Mouse (Mus musculus): ENCODE data around the gene Synpo2. TPM values are rescaled to one million over a fixed set of nuclear protein-coding genes. Genes with fewer than 3 reads are reported as not detected.

Synpo2 gene
- polyA plus RNA-seq, 1 experiment from 2014 or later = 2.2 TPM

- ATAC-seq (no peak), DNase-seq (ENCODE audit: low spot score) (no peak)
- TF ChIP-seq CTCF (IDR thresholded peaks at IDR 0.05) (no peak), EP300 (IDR thresholded peaks at IDR 0.05) (no peak)
- WGBS = 88% methylated on average over 4 of the region's 4 CpGs
- no peaks in the 10 kb centered on the region for H3K9me3 ChIP-seq (ENCODE audit: low read length)
- H3K27me3 ChIP-seq (replicated peaks; ENCODE audit: insufficient read depth, low read length) = no peaks in the 10 kb centered on the region
- no peak overlapping the region for H3K27ac ChIP-seq (ENCODE audit: low read length)
- H3K36me3 ChIP-seq (ENCODE audit: insufficient read depth, low read length) = no peaks in the 10 kb centered on the region
- H3K4me2 ChIP-seq (replicated peaks; ENCODE audit: low read depth, low read length) = no peak overlapping the region
- H3K9ac ChIP-seq (replicated peaks; ENCODE audit: low read depth) = no peak overlapping the region
- no peak overlapping the region for H3K4me3 ChIP-seq (ENCODE audit: low read depth, low read length)
- no peaks in the 10 kb centered on the region for H3K4me1 ChIP-seq (ENCODE audit: insufficient read depth, low read depth, low read length)
These were observed 42.2 kb downstream of the Synpo2 start for GRCm38 (mm10) chr3:123193740-123194139.

- Histone ChIP-seq H3K27ac (ENCODE audit: low read length) (no peak overlapping the region), H3K4me3 (ENCODE audit: low read depth, low read length) (no peak overlapping the region), H3K27me3 (replicated peaks; ENCODE audit: insufficient read depth, low read length) (no peaks in the 10 kb centered on the region), H3K9me3 (ENCODE audit: low read length) (no peaks in the 10 kb centered on the region), H3K9ac (replicated peaks; ENCODE audit: low read depth) (no peak overlapping the region), H3K4me2 (replicated peaks; ENCODE audit: low read depth, low read length) (no peak overlapping the region), H3K4me1 (ENCODE audit: insufficient read depth, low read depth, low read length) (no peaks in the 10 kb centered on the region), H3K36me3 (ENCODE audit: insufficient read depth, low read length) (no peaks in the 10 kb centered on the region)
- ATAC-seq (no peak), DNase-seq (ENCODE audit: low spot score) (no peak)
- TF ChIP-seq EP300 (IDR thresholded peaks at IDR 0.05) (no peak), CTCF (IDR thresholded peaks at IDR 0.05) (no peak)
These were observed 44.3 kb downstream of the Synpo2 start for GRCm38 (mm10) chr3:123191602-123192001.

GRCm38 (mm10) chr3:123190329-123190728 is 45.6 kb downstream of the Synpo2 start:
- Histone ChIP-seq H3K4me2 (replicated peaks; ENCODE audit: low read depth, low read length) (no peak overlapping the region), H3K27ac (ENCODE audit: low read length) (no peak overlapping the region), H3K9ac (replicated peaks; ENCODE audit: low read depth) (no peak overlapping the region), H3K4me1 (ENCODE audit: insufficient read depth, low read depth, low read length) (no peaks in the 10 kb centered on the region), H3K36me3 (ENCODE audit: insufficient read depth, low read length) (no peaks in the 10 kb centered on the region), H3K9me3 (ENCODE audit: low read length) (no peaks in the 10 kb centered on the region), H3K27me3 (replicated peaks; ENCODE audit: insufficient read depth, low read length) (no peaks in the 10 kb centered on the region), H3K4me3 (ENCODE audit: low read depth, low read length) (no peak overlapping the region)
- no peak for DNase-seq (ENCODE audit: low spot score)
- 51% methylated on average over 6 of the region's 6 CpGs for WGBS
- TF ChIP-seq EP300 (IDR thresholded peaks at IDR 0.05) (no peak), CTCF (IDR thresholded peaks at IDR 0.05) (no peak)
- no peak for ATAC-seq

- no peaks in the 10 kb centered on the region for H3K9me3 ChIP-seq (ENCODE audit: low read length)
These were observed 46.1 kb downstream of the Synpo2 start for GRCm38 (mm10) chr3:123189826-123190225.

GRCm38 (mm10) chr3:123188616-123189230 is 47.2 kb downstream of the Synpo2 start:
- H3K27me3 ChIP-seq (replicated peaks; ENCODE audit: insufficient read depth, low read length) = no peaks in the 10 kb centered on the region
- no peak for ATAC-seq
- no peak overlapping the region for H3K27ac ChIP-seq (ENCODE audit: low read length)
- H3K4me3 ChIP-seq (ENCODE audit: low read depth, low read length) = no peak overlapping the region
- H3K4me1 ChIP-seq (ENCODE audit: insufficient read depth, low read depth, low read length) = no peaks in the 10 kb centered on the region
- TF ChIP-seq CTCF (IDR thresholded peaks at IDR 0.05) (no peak), EP300 (IDR thresholded peaks at IDR 0.05) (no peak)
- H3K9ac ChIP-seq (replicated peaks; ENCODE audit: low read depth) = no peak overlapping the region
- peak; percentile 55 for DNase-seq (ENCODE audit: low spot score)
- no peaks in the 10 kb centered on the region for H3K36me3 ChIP-seq (ENCODE audit: insufficient read depth, low read length)
- WGBS = 81% methylated on average over 12 of the region's 12 CpGs
- no peaks in the 10 kb centered on the region for H3K9me3 ChIP-seq (ENCODE audit: low read length)
- H3K4me2 ChIP-seq (replicated peaks; ENCODE audit: low read depth, low read length) = no peak overlapping the region

More at GRCm38 (mm10) chr3:123189826-123190225, 46.1 kb downstream of the Synpo2 start:
- ATAC-seq (no peak), DNase-seq (ENCODE audit: low spot score) (no peak)
- no peak overlapping the region for H3K4me3 ChIP-seq (ENCODE audit: low read depth, low read length)
- no peak overlapping the region for H3K4me2 ChIP-seq (replicated peaks; ENCODE audit: low read depth, low read length)
- no peaks in the 10 kb centered on the region for H3K27me3 ChIP-seq (replicated peaks; ENCODE audit: insufficient read depth, low read length)
- no peak overlapping the region for H3K27ac ChIP-seq (ENCODE audit: low read length)
- TF ChIP-seq EP300 (IDR thresholded peaks at IDR 0.05) (no peak), CTCF (IDR thresholded peaks at IDR 0.05) (no peak)
- 38% methylated on average over 1 of the region's 1 CpGs for WGBS
- H3K36me3 ChIP-seq (ENCODE audit: insufficient read depth, low read length) = no peaks in the 10 kb centered on the region
- no peaks in the 10 kb centered on the region for H3K4me1 ChIP-seq (ENCODE audit: insufficient read depth, low read depth, low read length)
- no peak overlapping the region for H3K9ac ChIP-seq (replicated peaks; ENCODE audit: low read depth)

GRCm38 (mm10) chr3:123187370-123188124 is 48.4 kb downstream of the Synpo2 start:
- H3K36me3 ChIP-seq (ENCODE audit: insufficient read depth, low read length) = no peaks in the 10 kb centered on the region
- no peaks in the 10 kb centered on the region for H3K4me1 ChIP-seq (ENCODE audit: insufficient read depth, low read depth, low read length)
- TF ChIP-seq CTCF (IDR thresholded peaks at IDR 0.05) = no peak
- no peak for TF ChIP-seq EP300 (IDR thresholded peaks at IDR 0.05)
- H3K4me2 ChIP-seq (replicated peaks; ENCODE audit: low read depth, low read length) = no peak overlapping the region
- H3K27ac ChIP-seq (ENCODE audit: low read length) = no peak overlapping the region
- no peak overlapping the region for H3K4me3 ChIP-seq (ENCODE audit: low read depth, low read length)
- no peaks in the 10 kb centered on the region for H3K27me3 ChIP-seq (replicated peaks; ENCODE audit: insufficient read depth, low read length)
- ATAC-seq = no peak
- DNase-seq (ENCODE audit: low spot score) = peak; percentile 39
- H3K9ac ChIP-seq (replicated peaks; ENCODE audit: low read depth) = no peak overlapping the region
- 68% methylated on average over 15 of the region's 15 CpGs for WGBS
- H3K9me3 ChIP-seq (ENCODE audit: low read length) = no peaks in the 10 kb centered on the region

Data from lung, postnatal 0 days (tissue).